Mouse (Mus musculus): ENCODE data around the gene Aida. TPM values are rescaled to one million over a fixed set of nuclear protein-coding genes. Genes with fewer than 3 reads are reported as not detected.

Gene Aida
- polyA plus RNA-seq, 1 experiment, result 12.3 TPM

GRCm38 (mm10) chr1:183374728-183375127, 78.3 kb downstream of the Aida start:
- DNase-seq (ENCODE audit: low read depth, low spot score), result no peak
- WGBS, result 83% methylated on average over 5 of the region's 5 CpGs

Other genes starting within 250 kb of the Aida start
- 5.2 and 7.3 TPM in 2 replicates for gene Disp1, start 75.1 kb upstream of the Aida start, polyA plus RNA-seq (2012; rRNA removed)
- 15.5 and 22.8 TPM in 2 replicates for gene Brox, start 679 bp downstream of the Aida start, polyA plus RNA-seq (2012; rRNA removed)
- gene Mia3, start 73.0 kb downstream of the Aida start, polyA plus RNA-seq (2012; rRNA removed), result 62.7 and 78.0 TPM in 2 replicates
- gene Taf1a, start 92.4 kb downstream of the Aida start, polyA plus RNA-seq (2012; rRNA removed), result 4.5 and 5.2 TPM in 2 replicates
- gene Hhipl2, start 121.6 kb downstream of the Aida start, polyA plus RNA-seq (2012; rRNA removed), result 0.10 and 0.14 TPM in 2 replicates